Mouse (Mus musculus) myocyte (in vitro differentiated cells): ENCODE measurements around the gene Olfr574. TPM values are rescaled to one million over a fixed set of nuclear protein-coding genes. Genes with fewer than 3 reads are reported as not detected.

ENCODE experiments used
- H3K27me3 ChIP-seq: one replicate; pipeline ENCODE4 v1.6.1; 2011; ENCODE audit not compliant: control insufficient read depth, insufficient read depth, insufficient read length
- H3K36me3 ChIP-seq: one replicate; pipeline ENCODE4 v1.6.1; 2011; ENCODE audit not compliant: control insufficient read depth, insufficient read depth
- H3K4me2 ChIP-seq: one replicate; pipeline ENCODE4 v1.6.1; 2011; ENCODE audit warnings: low read depth, control low read depth
- H3K4me3 ChIP-seq: one replicate; pipeline ENCODE4 v1.5.1; 2011; ENCODE audit warnings: mild to moderate bottlenecking, control low read depth, moderate library complexity
- H3K79me2 ChIP-seq: one replicate; pipeline ENCODE4 v1.6.1; 2011; ENCODE audit not compliant: control insufficient read depth, insufficient read depth
- H3ac ChIP-seq: one replicate; pipeline ENCODE4 v1.6.1; 2011; ENCODE audit not compliant: control insufficient read depth, insufficient read length
- CEBPB ChIP-seq: IDR thresholded peaks from 2 replicates; pipeline ENCODE4 v1.6.1; 2011; ENCODE audit warnings: mild to moderate bottlenecking, moderate library complexity; ENCODE audit not compliant: poor library complexity, insufficient read depth, severe bottlenecking
- E2F4 ChIP-seq: IDR thresholded peaks from one replicate; pipeline ENCODE4 v1.6.1; 2011; ENCODE audit warnings: mild to moderate bottlenecking, control low read depth, moderate library complexity; ENCODE audit not compliant: insufficient read depth
- MAX ChIP-seq: IDR thresholded peaks from one replicate; pipeline ENCODE4 v1.6.1; 2011; ENCODE audit warnings: low read depth, mild to moderate bottlenecking, control low read depth
- MYOD1 ChIP-seq, 3 experiments: IDR thresholded peaks; one replicate each; pipeline ENCODE4 v1.6.1; 2011; ENCODE audit warnings: control low read depth in 2 of 3, low read depth in 2 of 3, mild to moderate bottlenecking in 2 of 3, moderate library complexity in 1 of 3; ENCODE audit not compliant: insufficient read length in 2 of 3, control insufficient read depth in 1 of 3
- MYOG ChIP-seq, 3 experiments: IDR thresholded peaks; one replicate each; pipeline ENCODE4 v1.6.1; 2011; ENCODE audit warnings: control low read depth in 2 of 3, low read depth in 2 of 3, mild to moderate bottlenecking in 2 of 3; ENCODE audit not compliant: insufficient read length in 2 of 3, control insufficient read depth in 1 of 3, insufficient read depth in 1 of 3
- POLR2A ChIP-seq: IDR thresholded peaks from one replicate; pipeline ENCODE4 v1.6.1; 2011; ENCODE audit warnings: low read depth, mild to moderate bottlenecking, control low read depth, moderate library complexity; ENCODE audit not compliant: insufficient read length
- POLR2AphosphoS2 ChIP-seq: IDR thresholded peaks from one replicate; pipeline ENCODE4 v1.6.1; 2011; ENCODE audit warnings: low read depth, control low read depth; ENCODE audit not compliant: insufficient read length
- REST ChIP-seq: IDR thresholded peaks from one replicate; pipeline ENCODE4 v1.6.1; 2011; ENCODE audit warnings: mild to moderate bottlenecking, control low read depth, moderate library complexity; ENCODE audit not compliant: insufficient read depth, insufficient read length
- SRF ChIP-seq: IDR thresholded peaks from one replicate; pipeline ENCODE4 v1.6.1; 2011; ENCODE audit warnings: low read depth; ENCODE audit not compliant: control insufficient read depth, insufficient read length
- TCF12 ChIP-seq: IDR thresholded peaks from one replicate; pipeline ENCODE4 v1.6.1; 2011; ENCODE audit warnings: mild to moderate bottlenecking, control low read depth; ENCODE audit not compliant: poor library complexity, insufficient read depth, severe bottlenecking
- TCF3 ChIP-seq: IDR thresholded peaks from one replicate; pipeline ENCODE4 v1.6.1; 2011; ENCODE audit warnings: low read depth, control low read depth; ENCODE audit not compliant: insufficient read length
- USF1 ChIP-seq: IDR thresholded peaks from one replicate; pipeline ENCODE4 v1.6.1; 2011; ENCODE audit warnings: low read depth, mild to moderate bottlenecking, control low read depth, moderate library complexity
- polyA plus RNA-seq: library from polyadenylated mRNA; unstranded; fragments of >200 nt; fragmentation: generic; extraction: Trizol; gene quantifications from one replicate; pipeline ENCODE4 v1.2.1, GENCODE M21; 2012; ENCODE audit warnings: missing spikeins

The Olfr574 gene
- polyA plus RNA-seq, 1 experiment: not detected

DNA sequence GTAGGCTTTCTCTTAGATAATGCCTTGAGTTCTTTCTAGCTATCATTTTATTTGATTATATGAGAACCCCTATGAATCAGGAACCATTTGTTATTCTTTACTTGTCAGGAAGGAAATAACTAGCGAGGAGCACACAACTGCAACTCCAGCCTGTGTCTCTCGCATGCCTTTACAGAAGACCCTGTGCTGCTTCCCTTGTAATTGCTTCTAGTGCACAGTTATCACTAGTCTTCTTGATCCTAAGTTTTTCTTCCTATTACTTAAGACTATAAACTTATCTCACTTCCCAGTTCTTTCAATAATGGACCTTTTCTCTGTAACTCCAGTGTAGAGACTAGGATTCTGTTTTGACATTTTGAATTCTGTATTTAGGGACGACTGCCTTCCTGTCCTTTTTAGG lies 9.9 kb downstream of the Olfr574 start:
- H3K36me3 ChIP-seq: no peaks in the 10 kb centered on the region
- H3ac ChIP-seq: no peak overlapping the region
- H3K27me3 ChIP-seq: no peaks in the 10 kb centered on the region
- H3K4me3 ChIP-seq: no peak overlapping the region
- no peaks in the 10 kb centered on the region for H3K79me2 ChIP-seq
- no peak overlapping the region for H3K4me2 ChIP-seq
- no peak for TF ChIP-seq MYOG (IDR thresholded peaks at IDR 0.05; ENCODE audit: control insufficient read depth in 1 of 3, insufficient read depth in 1 of 3, insufficient read length in 2 of 3, low read depth in 2 of 3)
- TF ChIP-seq TCF3: no peak
- no peak for TF ChIP-seq USF1
- no peak for TF ChIP-seq POLR2AphosphoS2
- no peak for TF ChIP-seq CEBPB
- no peak for TF ChIP-seq MAX
- no peak for TF ChIP-seq TCF12
- TF ChIP-seq MYOD1 (IDR thresholded peaks at IDR 0.05; ENCODE audit: control insufficient read depth in 1 of 3, insufficient read length in 2 of 3, low read depth in 2 of 3): no peak
- no peak for TF ChIP-seq E2F4
- TF ChIP-seq POLR2A: no peak
- TF ChIP-seq REST: no peak
- no peak for TF ChIP-seq SRF

GRCm38 (mm10) chr7:102958593-102958992 lies 10.3 kb downstream of the Olfr574 start, which contains the start of gene Olfr575:
TSS of gene Olfr575 (minus strand) at chr7:102958775.
- Histone ChIP-seq H3K4me3 (no peak within 1 kb of the TSS), H3K36me3 (no peaks in the 10 kb centered on the region), H3K79me2 (no peaks in the 10 kb centered on the region), H3ac (no peak within 1 kb of the TSS), H3K4me2 (no peak within 1 kb of the TSS), H3K27me3 (no peaks in the 10 kb centered on the region)
- no peak for TF ChIP-seq POLR2AphosphoS2
- TF ChIP-seq MYOG (IDR thresholded peaks at IDR 0.05; ENCODE audit: control insufficient read depth in 1 of 3, insufficient read depth in 1 of 3, insufficient read length in 2 of 3, low read depth in 2 of 3): no peak

DNA sequence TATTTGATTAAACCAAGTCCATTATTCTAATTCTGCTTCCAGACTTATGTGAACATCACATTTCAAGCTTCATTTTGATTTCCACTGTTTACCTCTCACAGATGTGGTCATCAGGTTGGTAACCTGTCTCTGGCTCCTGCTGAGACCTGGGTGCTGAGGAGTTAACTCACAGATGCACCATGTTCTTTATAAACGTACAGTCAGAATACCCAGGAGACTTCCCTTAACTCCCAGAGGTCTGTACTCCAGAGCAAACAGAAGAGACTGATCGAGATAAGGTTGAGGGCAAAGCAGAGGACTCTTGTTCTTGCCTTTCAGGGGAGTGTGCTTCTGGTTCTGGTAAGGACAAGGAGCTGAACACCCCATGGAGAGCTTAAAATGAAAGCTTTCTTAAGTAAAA lies 14.1 kb downstream of the Olfr574 start, which contains the start of gene Olfr576:
TSS of gene Olfr576 (plus strand) at position 301 of the 400 bp plus-strand sequence.
- TF ChIP-seq CEBPB (no peak), MAX (no peak), SRF (no peak), MYOG (IDR thresholded peaks at IDR 0.05; ENCODE audit: control insufficient read depth in 1 of 3, insufficient read depth in 1 of 3, insufficient read length in 2 of 3, low read depth in 2 of 3) (no peak), POLR2AphosphoS2 (no peak)
- no peak within 1 kb of the TSS for H3K4me3 ChIP-seq
- H3K4me2 ChIP-seq: no peak within 1 kb of the TSS
- no peaks in the 10 kb centered on the region for H3K27me3 ChIP-seq
- H3K36me3 ChIP-seq: no peaks in the 10 kb centered on the region
- H3ac ChIP-seq: no peak within 1 kb of the TSS
- H3K79me2 ChIP-seq: no peaks in the 10 kb centered on the region

GRCm38 (mm10) chr7:102974399-102974798 lies 26.1 kb downstream of the Olfr574 start:
- Histone ChIP-seq H3K36me3 (no peaks in the 10 kb centered on the region), H3K4me2 (no peak overlapping the region), H3K27me3 (no peaks in the 10 kb centered on the region), H3ac (no peak overlapping the region), H3K79me2 (no peaks in the 10 kb centered on the region), H3K4me3 (no peak overlapping the region)
- TF ChIP-seq USF1 (no peak), POLR2AphosphoS2 (no peak), CEBPB (no peak), REST (no peak), E2F4 (no peak), TCF12 (no peak), POLR2A (no peak), MAX (no peak), TCF3 (no peak), MYOG (IDR thresholded peaks at IDR 0.05; ENCODE audit: control insufficient read depth in 1 of 3, insufficient read depth in 1 of 3, insufficient read length in 2 of 3, low read depth in 2 of 3) (no peak), SRF (no peak), MYOD1 (IDR thresholded peaks at IDR 0.05; ENCODE audit: control insufficient read depth in 1 of 3, insufficient read length in 2 of 3, low read depth in 2 of 3) (no peak)

GRCm38 (mm10) chr7:102975843-102976242 lies 27.6 kb downstream of the Olfr574 start, which contains the start of gene Olfr577:
TSS of gene Olfr577 (minus strand) at chr7:102975943.
- Histone ChIP-seq H3ac (no peak within 1 kb of the TSS), H3K36me3 (no peaks in the 10 kb centered on the region), H3K4me2 (no peak within 1 kb of the TSS), H3K79me2 (no peaks in the 10 kb centered on the region), H3K4me3 (no peak within 1 kb of the TSS), H3K27me3 (no peaks in the 10 kb centered on the region)
- no peak for TF ChIP-seq MYOD1 (IDR thresholded peaks at IDR 0.05; ENCODE audit: control insufficient read depth in 1 of 3, insufficient read length in 2 of 3, low read depth in 2 of 3)
- no peak for TF ChIP-seq TCF12
- TF ChIP-seq SRF: no peak
- no peak for TF ChIP-seq E2F4
- no peak for TF ChIP-seq CEBPB
- TF ChIP-seq POLR2A: no peak
- TF ChIP-seq POLR2AphosphoS2: no peak
- TF ChIP-seq MYOG (IDR thresholded peaks at IDR 0.05; ENCODE audit: control insufficient read depth in 1 of 3, insufficient read depth in 1 of 3, insufficient read length in 2 of 3, low read depth in 2 of 3): no peak
- no peak for TF ChIP-seq USF1
